Mouse (Mus musculus) midbrain, embryonic 13.5 days (tissue): ENCODE results near the gene Rtn4rl1. TPM values are rescaled to one million over a fixed set of nuclear protein-coding genes. Genes with fewer than 3 reads are reported as not detected.
"Not testable (repeated sequence)": the region's sequence is repeated elsewhere in the genome, so short reads cannot be mapped to it uniquely, and the experiment has no call there.

Experiments
- ATAC-seq: fragments of 200-750 bp; cut with Nextera tagmentation; 2 replicates; pipeline ENCODE4 v1.8.0; 2017; ENCODE audit warnings: mild to moderate bottlenecking, moderate TSS enrichment, moderate library complexity
- H3K27ac ChIP-seq: fragments of 300-500 bp; sonication (generic); 2 replicates; pipeline ENCODE4 v1.5.1; 2015; ENCODE audit warnings: inconsistent platforms, mild to moderate bottlenecking, moderate library complexity
- H3K27me3 ChIP-seq: fragments of 300-500 bp; sonication (generic); 2 replicates; pipeline ENCODE4 v1.6.1; 2015; ENCODE audit warnings: mild to moderate bottlenecking, inconsistent platforms
- H3K36me3 ChIP-seq: fragments of 300-500 bp; sonication (generic); 2 replicates; pipeline ENCODE4 v1.6.1; 2015; ENCODE audit warnings: mild to moderate bottlenecking, inconsistent platforms
- H3K4me1 ChIP-seq: fragments of 300-500 bp; sonication (generic); replicated peaks from 2 replicates; pipeline ENCODE4 v1.6.1; 2015; ENCODE audit warnings: inconsistent platforms
- H3K4me2 ChIP-seq: fragments of 300-500 bp; sonication (generic); replicated peaks from 2 replicates; pipeline ENCODE4 v1.6.1; 2015; ENCODE audit warnings: moderate library complexity, mild to moderate bottlenecking, inconsistent platforms
- H3K4me3 ChIP-seq: fragments of 300-500 bp; sonication (generic); replicated peaks from 2 replicates; pipeline ENCODE4 v1.5.1; 2015; ENCODE audit warnings: mild to moderate bottlenecking, inconsistent platforms
- H3K9ac ChIP-seq: fragments of 300-500 bp; sonication (generic); replicated peaks from 2 replicates; pipeline ENCODE4 v1.6.1; 2015; ENCODE audit warnings: mild to moderate bottlenecking, inconsistent platforms
- H3K9me3 ChIP-seq: fragments of 300-500 bp; sonication (generic); 2 replicates; pipeline ENCODE4 v1.6.1; 2016; ENCODE audit warnings: mild to moderate bottlenecking, inconsistent platforms
- WGBS: fragments of 180-500 bp; shearing (Covaris S2); methylation state at CpG from one replicate; pipeline ENCODE4 v1.1.7; 2015; 5-methylcytosine and 5-hydroxymethylcytosine counted together
- polyA plus RNA-seq: library from polyadenylated mRNA; unstranded; fragments of >200 nt; fragmentation: Nextera tagmentation; extraction: Ambion mirVana; gene quantifications from 2 replicates; pipeline ENCODE4 v1.2.1, GENCODE M21; 2015

Gene Rtn4rl1
- polyA plus RNA-seq, 1 experiment from 2014 or later = 12.7 TPM

GRCm38 (mm10) chr11:75174574-75174973 is 19.0 kb upstream of the Rtn4rl1 start:
- peaks cover 57% of the 10 kb centered on the region for H3K4me1 ChIP-seq
- H3K4me2 ChIP-seq, ATAC-seq: not testable (repeated sequence)

GRCm38 (mm10) chr11:75178011-75178410 is 15.6 kb upstream of the Rtn4rl1 start:
- peak overlapping the region; percentile 83 for H3K9ac ChIP-seq
- WGBS = 51% methylated on average over 12 of the region's 12 CpGs
- no peak for ATAC-seq
- H3K9me3 ChIP-seq = no peaks in the 10 kb centered on the region
- H3K4me3 ChIP-seq = peak overlapping the region; percentile 82
- H3K36me3 ChIP-seq = peaks cover 22% of the 10 kb centered on the region
- peak overlapping the region; percentile 81 for H3K27ac ChIP-seq
- H3K27me3 ChIP-seq = peaks cover 18% of the 10 kb centered on the region
- H3K4me1 ChIP-seq = peaks cover 25% of the 10 kb centered on the region
- peak overlapping the region; percentile 98 for H3K4me2 ChIP-seq

More at GRCm38 (mm10) chr11:75174574-75174973, 19.0 kb upstream of the Rtn4rl1 start:
- H3K9ac ChIP-seq, H3K4me3 ChIP-seq, H3K9me3 ChIP-seq, H3K27ac ChIP-seq: not testable (repeated sequence)
- WGBS = 74% methylated on average over 6 of the region's 6 CpGs
- H3K27me3 ChIP-seq = peaks cover 47% of the 10 kb centered on the region
- H3K36me3 ChIP-seq = peaks cover 14% of the 10 kb centered on the region

GRCm38 (mm10) chr11:75178672-75179208 is 14.8 kb upstream of the Rtn4rl1 start, which contains the start of gene Ovca2:
Gene Ovca2, minus strand, starts transcription at chr11:75178835.
- H3K4me1 ChIP-seq = peaks cover 25% of the 10 kb centered on the region
- no peaks in the 10 kb centered on the region for H3K9me3 ChIP-seq
- H3K4me2 ChIP-seq = peak within 1 kb of the TSS; percentile 98
- under 1% methylated on average over 33 of the region's 33 CpGs for WGBS
- peak within 1 kb of the TSS; percentile 83 for H3K9ac ChIP-seq
- H3K36me3 ChIP-seq = peaks cover 24% of the 10 kb centered on the region
- H3K27ac ChIP-seq = peak within 1 kb of the TSS; percentile 81
- H3K27me3 ChIP-seq = peaks cover 16% of the 10 kb centered on the region
- ATAC-seq = peak; percentile 97
- H3K4me3 ChIP-seq = peak within 1 kb of the TSS; percentile 82

GRCm38 (mm10) chr11:75183917-75184570 is 9.5 kb upstream of the Rtn4rl1 start:
- Histone ChIP-seq H3K4me1 (peaks cover 33% of the 10 kb centered on the region), H3K4me2 (no peak overlapping the region), H3K27ac (peak overlapping the region; percentile 57), H3K4me3 (no peak overlapping the region), H3K36me3 (peaks cover 10% of the 10 kb centered on the region; the same call in 1 of the 2 replicates), H3K9ac (peak overlapping the region; percentile 16; the same call in 1 of the 2 replicates), H3K27me3 (no peaks in the 10 kb centered on the region), H3K9me3 (no peaks in the 10 kb centered on the region)
- WGBS = 81% methylated on average over 2 of the region's 2 CpGs
- no peak for ATAC-seq

- Histone ChIP-seq H3K9me3 (no peaks in the 10 kb centered on the region), H3K27me3 (no peaks in the 10 kb centered on the region), H3K9ac (peak overlapping the region; percentile 30; the same call in 1 of the 2 replicates), H3K4me1 (peaks cover 33% of the 10 kb centered on the region), H3K4me3 (no peak overlapping the region), H3K4me2 (no peak overlapping the region), H3K36me3 (peaks cover 10% of the 10 kb centered on the region; the same call in 1 of the 2 replicates), H3K27ac (peak overlapping the region; percentile 57)
- 79% methylated on average over 5 of the region's 5 CpGs for WGBS
- ATAC-seq = 0 out of 2 replicates have a peak, but pooled peaks have one; percentile 19
Measured at GRCm38 (mm10) chr11:75184573-75184972, 9.0 kb upstream of the Rtn4rl1 start.

- H3K9ac ChIP-seq = peak overlapping the region; percentile 30; the same call in 1 of the 2 replicates
- ATAC-seq = no peak
- H3K4me1 ChIP-seq = peaks cover 35% of the 10 kb centered on the region
- WGBS = 39% methylated on average over 2 of the region's 2 CpGs
- peak overlapping the region; percentile 57 for H3K27ac ChIP-seq
- H3K27me3 ChIP-seq = no peaks in the 10 kb centered on the region
- H3K4me2 ChIP-seq = no peak overlapping the region
- H3K4me3 ChIP-seq = no peak overlapping the region
- H3K9me3 ChIP-seq = no peaks in the 10 kb centered on the region
- peaks cover 10% of the 10 kb centered on the region; the same call in 1 of the 2 replicates for H3K36me3 ChIP-seq
Measured at GRCm38 (mm10) chr11:75184986-75185385, 8.6 kb upstream of the Rtn4rl1 start.

- WGBS = under 1% methylated on average over 22 of the region's 22 CpGs
- Histone ChIP-seq H3K27me3 (peaks cover 40% of the 10 kb centered on the region), H3K4me3 (peak overlapping the region; percentile 89), H3K9ac (peak overlapping the region; percentile 70), H3K9me3 (no peaks in the 10 kb centered on the region), H3K36me3 (no peaks in the 10 kb centered on the region), H3K27ac (no peak overlapping the region), H3K4me1 (peaks cover 66% of the 10 kb centered on the region), H3K4me2 (peak overlapping the region; percentile 75)
- no peak for ATAC-seq
Measured at GRCm38 (mm10) chr11:75189713-75190370, 3.7 kb upstream of the Rtn4rl1 start.

- no peaks in the 10 kb centered on the region for H3K9me3 ChIP-seq
- H3K4me2 ChIP-seq = peak overlapping the region; percentile 75
- H3K4me1 ChIP-seq = peaks cover 66% of the 10 kb centered on the region
- ATAC-seq = peak; percentile 67
- peak overlapping the region; percentile 37 for H3K27ac ChIP-seq
- under 1% methylated on average over 24 of the region's 24 CpGs for WGBS
- H3K36me3 ChIP-seq = no peaks in the 10 kb centered on the region
- peak overlapping the region; percentile 70 for H3K9ac ChIP-seq
- H3K27me3 ChIP-seq = peaks cover 45% of the 10 kb centered on the region
- H3K4me3 ChIP-seq = peak overlapping the region; percentile 89
Measured at GRCm38 (mm10) chr11:75190371-75190724, 3.2 kb upstream of the Rtn4rl1 start.

GRCm38 (mm10) chr11:75190905-75191441 is 2.6 kb upstream of the Rtn4rl1 start, which contains the start of gene Dph1:
Gene Dph1, minus strand, starts transcription at chr11:75191241.
- peak within 1 kb of the TSS; percentile 70 for H3K9ac ChIP-seq
- peak within 1 kb of the TSS; percentile 37 for H3K27ac ChIP-seq
- H3K4me2 ChIP-seq = peak within 1 kb of the TSS; percentile 75
- H3K4me1 ChIP-seq = peaks cover 68% of the 10 kb centered on the region
- peaks cover 51% of the 10 kb centered on the region for H3K27me3 ChIP-seq
- H3K4me3 ChIP-seq = peak within 1 kb of the TSS; percentile 89
- H3K9me3 ChIP-seq = no peaks in the 10 kb centered on the region
- ATAC-seq = no peak
- WGBS = 50% methylated on average over 5 of the region's 5 CpGs
- no peaks in the 10 kb centered on the region for H3K36me3 ChIP-seq

GRCm38 (mm10) chr11:75191841-75192240 is 1.7 kb upstream of the Rtn4rl1 start:
- Histone ChIP-seq H3K36me3 (no peaks in the 10 kb centered on the region), H3K27me3 (peaks cover 60% of the 10 kb centered on the region), H3K4me1 (peaks cover 74% of the 10 kb centered on the region), H3K4me3 (no peak overlapping the region), H3K9ac (no peak overlapping the region), H3K4me2 (no peak overlapping the region), H3K9me3 (no peaks in the 10 kb centered on the region), H3K27ac (no peak overlapping the region)
- no peak for ATAC-seq
- 59% methylated on average over 6 of the region's 6 CpGs for WGBS

- no peaks in the 10 kb centered on the region for H3K36me3 ChIP-seq
- H3K4me3 ChIP-seq = peak overlapping the region; percentile 64
- peak; percentile 37 for ATAC-seq
- H3K27ac ChIP-seq = peak overlapping the region; percentile 80
- H3K4me2 ChIP-seq = peak overlapping the region; percentile 79
- no peaks in the 10 kb centered on the region for H3K9me3 ChIP-seq
- H3K27me3 ChIP-seq = peaks cover 65% of the 10 kb centered on the region
- peak overlapping the region; percentile 78; the same call in 1 of the 2 replicates for H3K9ac ChIP-seq
- H3K4me1 ChIP-seq = peaks cover 82% of the 10 kb centered on the region
- WGBS = 21% methylated on average over 13 of the region's 13 CpGs
Measured at GRCm38 (mm10) chr11:75192336-75193214, 1.0 kb upstream of the Rtn4rl1 start.
